Mouse (Mus musculus) heart, adult 8-10 months (tissue): ENCODE data around the gene Ak8. TPM values are rescaled to one million over a fixed set of nuclear protein-coding genes. Genes with fewer than 3 reads are reported as not detected.

ENCODE experiments used
- DNase-seq: peaks from one replicate; pipeline ENCODE4 v3.0.0; 2022; ENCODE audit warnings: low spot score
- total RNA-seq, 4 experiments: library from RNA; stranded (reverse); gene quantifications; 2 replicates each; pipeline ENCODE4 v1.2.4; 2022

Gene Ak8
- total RNA-seq, 4 experiments from 2014 or later = 0.26 TPM; not detected in 3

DNA sequence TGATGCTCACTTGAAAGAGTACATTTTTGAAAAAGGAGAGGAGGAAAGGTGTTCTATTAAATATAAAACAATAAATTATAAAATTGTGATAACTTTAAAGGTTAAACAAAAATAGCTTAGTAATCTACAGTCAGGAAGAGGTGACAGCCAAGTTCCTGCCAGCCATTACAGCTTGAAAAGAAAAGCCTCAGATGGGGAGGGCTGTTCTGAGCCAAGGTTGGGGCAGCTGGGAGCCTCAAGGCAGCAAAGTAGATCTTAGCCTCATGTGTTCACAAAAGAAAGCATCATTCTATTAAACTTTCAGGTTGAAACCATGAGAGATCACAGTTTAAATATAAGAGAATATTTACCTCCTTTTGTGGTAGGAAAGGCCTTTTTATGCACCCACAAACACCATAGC, 30.7 kb downstream of the Ak8 start:
- no peak for DNase-seq

DNA sequence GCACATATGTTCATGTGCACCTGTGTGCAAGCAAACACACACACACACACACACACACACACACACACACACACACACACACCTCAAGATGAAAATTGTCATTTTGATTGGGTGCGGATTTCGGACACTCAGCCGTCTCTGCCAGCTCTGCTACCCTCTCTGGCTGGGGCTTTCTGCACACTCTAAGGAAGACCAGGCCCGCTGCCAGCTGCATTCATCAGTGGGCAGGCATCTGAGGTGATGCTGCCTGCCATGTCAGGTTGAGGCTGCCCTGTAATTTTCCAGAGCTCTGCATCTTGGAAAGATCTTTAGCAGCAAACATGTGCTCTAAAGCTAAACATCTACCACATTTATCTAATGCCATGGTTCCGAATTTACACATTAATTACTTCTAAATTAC, 37.1 kb downstream of the Ak8 start:
- no peak for DNase-seq

DNA sequence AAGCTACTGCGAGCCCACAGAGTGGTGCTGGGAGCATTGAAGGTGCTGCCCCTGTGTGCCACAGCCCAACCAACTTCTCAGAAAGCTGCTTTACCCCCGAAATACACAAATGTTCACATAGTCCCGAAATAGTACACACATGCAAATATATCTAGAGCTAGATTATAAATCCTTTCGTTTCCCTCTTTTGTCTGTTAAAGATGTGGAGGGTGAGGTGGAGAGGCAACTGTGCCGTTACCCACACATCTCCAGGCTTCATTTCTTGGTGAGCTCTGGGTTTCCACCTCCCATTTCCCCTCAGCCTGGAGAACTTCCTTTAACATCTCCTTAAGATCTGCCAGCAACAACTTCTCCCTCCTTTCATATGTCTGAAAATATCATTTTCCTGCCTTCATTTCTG, 40.2 kb downstream of the Ak8 start:
- DNase-seq = no peak

DNA sequence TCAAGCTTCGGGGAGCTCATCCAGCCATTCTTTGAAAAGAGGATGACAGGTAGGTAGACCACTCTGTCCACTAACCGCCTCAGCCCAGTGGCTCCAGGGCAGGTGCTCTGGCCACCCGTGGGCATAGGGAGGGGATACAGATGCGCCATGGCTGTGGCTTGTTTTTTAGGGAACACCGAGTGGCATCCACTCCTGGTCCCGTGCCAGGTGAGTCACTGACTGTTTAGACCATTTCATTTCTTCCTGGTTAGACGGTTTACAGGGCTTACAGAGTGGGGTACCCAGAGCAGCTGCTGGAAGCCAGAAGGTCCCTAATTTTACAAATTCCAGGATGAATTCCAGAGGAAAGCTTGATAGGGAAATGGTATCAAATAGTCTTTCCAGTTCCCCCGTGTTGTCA, 42.7 kb downstream of the Ak8 start:
- no peak for DNase-seq

DNA sequence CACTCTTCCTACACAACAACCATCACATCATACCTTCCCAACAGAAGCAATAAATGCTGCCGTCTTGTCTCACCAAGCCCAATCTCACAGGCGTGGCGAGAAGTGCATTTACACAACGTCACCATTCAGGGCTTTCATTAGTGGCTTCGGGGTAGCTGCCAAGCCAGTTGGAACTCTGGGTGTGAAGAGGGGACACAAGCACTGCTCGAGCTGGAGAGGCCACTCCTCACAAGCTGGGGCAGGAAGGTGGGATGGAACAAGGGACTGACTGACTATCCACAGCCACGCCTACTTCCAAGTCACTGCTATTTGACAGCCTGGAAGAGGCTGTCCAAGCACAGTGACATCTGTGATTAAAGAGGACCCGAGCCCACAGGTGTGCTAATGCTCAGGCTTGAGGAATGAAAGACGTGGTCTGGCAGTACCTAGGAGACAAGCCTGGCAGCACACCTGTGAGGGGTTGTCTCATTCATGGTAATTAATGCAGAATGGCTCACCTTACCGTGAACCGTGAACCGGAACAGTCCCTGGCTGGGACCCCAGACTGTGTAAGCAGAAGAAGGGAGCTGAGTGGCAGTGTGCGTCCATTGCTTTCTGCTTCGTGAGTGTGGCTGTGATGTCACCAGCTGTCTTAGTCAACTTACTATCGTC, 46.8 kb downstream of the Ak8 start:
- DNase-seq = no peak

DNA sequence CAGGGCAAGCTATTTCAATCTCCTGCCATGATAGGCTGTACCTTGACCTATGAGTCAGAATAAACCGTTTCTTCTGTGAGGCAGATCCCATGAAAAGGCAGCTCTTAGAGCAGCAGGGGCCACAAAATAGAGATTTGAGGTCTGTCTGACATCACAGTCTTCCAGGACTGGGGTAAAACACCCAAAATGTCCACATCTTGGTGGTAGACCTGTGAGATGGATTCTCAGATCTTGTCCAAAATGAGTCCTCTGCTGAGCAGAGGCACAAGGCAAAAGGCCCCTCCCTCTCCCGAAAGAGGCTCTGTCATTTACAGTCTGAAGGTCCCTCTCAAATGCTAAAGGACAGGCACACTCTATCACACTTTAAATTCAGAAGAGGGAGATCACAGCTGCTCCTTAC, 47.7 kb downstream of the Ak8 start:
- no peak for DNase-seq

DNA sequence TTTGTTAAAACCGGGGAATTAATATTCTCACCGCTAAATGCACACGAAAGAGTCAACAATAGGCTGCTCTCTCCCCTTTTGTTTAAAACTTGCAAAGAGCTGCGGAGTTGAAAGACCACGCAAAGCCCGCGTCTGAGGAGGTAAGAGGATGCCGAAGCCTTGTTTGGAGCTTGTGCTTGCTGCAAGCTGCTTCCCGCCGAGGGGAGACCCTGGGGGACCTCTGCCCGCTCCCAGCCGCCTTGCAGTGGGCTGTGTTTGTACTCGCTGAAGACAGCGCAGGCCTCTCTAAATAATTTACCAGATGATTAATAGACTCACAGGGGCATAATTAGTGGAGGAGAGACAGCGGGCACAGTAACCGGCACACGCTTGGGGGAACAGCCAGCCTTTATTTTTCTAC, 51.2 kb downstream of the Ak8 start:
- no peak for DNase-seq

DNA sequence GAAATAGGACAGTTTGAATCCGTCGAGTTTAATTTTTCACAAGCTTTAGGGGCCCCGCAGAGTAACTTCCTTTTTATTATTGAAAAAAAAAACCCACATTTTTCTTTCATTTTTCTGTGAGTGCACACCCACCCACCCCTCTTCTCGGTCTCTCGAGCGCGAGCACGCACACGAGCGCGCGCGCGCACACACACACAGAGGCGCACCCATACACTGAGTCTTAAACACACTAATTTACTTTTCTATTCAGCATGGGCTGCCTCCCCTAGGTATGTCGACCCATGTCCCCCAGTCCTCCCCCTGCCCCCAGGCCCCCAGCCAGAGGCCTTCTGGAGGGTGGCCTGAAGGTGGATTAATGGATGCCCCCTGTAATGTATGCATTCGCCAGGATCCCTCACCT, 51.7 kb downstream of the Ak8 start:
- DNase-seq = no peak

DNA sequence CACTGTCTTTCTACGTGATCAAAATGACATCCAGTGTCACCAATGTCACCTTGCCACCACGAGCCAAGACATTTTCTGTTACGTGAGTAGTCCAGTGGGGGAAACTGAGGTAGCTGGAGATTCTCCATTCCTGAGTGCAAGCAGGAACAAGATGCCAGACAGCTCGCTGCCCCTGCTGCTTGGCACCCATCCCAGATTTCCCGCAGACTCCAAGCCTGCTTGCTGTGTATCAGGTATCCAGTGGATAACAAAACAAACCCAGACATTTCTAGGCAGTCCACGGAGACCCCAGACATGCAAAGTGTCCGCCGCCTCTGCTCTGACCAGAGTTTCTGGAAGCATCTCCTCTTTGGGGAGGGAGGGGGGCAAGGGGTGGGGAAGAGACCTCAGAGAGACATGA, 52.4 kb downstream of the Ak8 start:
- DNase-seq = no peak

DNA sequence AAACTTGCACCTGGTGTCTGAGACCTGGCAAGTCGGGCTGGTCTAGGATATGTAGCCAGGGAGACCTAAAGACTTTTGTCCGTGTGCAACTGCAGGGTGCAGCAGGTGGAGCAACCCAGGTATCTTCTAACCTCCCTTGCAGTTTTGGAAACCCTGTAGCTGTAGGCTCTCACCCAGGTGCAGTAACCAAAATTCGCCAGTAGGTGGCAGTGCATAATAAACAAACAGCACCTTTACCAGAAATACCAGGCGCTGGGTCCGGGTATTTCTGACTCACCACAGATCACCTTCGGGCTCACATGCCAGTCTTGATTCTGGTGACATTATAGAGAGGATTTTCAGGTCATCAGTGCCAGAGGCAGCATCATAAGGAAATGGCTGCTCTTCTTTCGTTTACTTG, 55.5 kb downstream of the Ak8 start:
- peak; percentile 78 for DNase-seq

DNA sequence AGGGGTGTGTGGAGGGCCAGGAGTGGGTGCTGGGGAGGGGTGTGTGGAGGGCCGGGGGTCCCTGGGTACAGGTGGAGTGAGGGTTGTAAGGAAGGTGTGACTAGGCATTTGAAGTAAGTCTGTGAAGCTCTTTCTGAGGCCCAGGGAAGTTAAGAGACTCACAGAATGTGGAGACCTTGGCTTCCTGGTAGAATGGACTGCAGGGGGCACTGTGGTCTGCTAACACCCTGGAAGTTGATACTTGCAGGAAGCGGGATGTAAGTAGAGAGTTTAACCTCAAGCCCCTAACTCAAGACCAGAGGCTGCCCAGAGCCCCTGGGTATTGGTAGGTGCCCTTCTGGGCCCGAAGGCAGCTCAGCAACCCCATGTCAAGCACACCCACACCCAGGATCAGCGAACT, 56.2 kb downstream of the Ak8 start:
- DNase-seq = peak; percentile 19

DNA sequence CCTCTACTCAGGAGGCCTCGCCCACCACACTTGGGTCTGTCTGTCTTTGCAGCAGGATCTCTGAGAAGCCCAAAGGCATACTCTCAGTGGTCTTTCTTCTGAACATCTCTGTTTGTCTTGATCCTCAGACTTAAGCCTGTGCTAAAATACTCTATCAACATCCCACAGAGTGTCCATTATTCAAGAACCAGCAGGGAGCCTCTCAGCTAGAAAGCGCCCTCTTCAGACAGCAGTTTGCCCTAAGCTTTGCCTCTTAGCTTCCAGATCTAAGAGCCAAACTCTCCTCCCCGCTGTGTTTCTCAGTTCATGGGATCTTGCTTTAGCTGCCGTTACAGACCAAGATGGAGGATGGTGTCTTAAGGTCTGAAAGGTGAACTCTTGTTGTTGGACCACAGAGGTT, 59.5 kb downstream of the Ak8 start:
- DNase-seq = no peak

DNA sequence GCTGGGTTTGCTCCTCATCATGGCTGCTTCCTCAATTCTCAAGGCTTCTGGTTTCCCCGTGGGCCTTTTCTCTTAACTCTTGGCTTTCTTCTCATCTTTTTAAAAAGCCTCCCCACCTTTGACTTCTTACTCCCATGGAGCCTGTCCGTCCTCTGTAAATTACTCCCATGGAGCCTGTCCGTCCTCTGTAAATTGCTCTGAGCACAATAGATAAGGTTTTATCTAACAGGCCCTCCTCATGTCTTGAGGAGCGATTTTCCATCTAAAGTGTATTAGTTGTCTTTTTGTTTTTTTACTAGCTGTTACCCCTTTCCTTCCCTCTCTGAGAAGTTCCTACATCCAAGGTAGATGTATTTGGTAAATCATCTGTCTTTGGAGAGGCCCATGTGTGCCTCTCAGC, 66.6 kb downstream of the Ak8 start:
- no peak for DNase-seq

DNA sequence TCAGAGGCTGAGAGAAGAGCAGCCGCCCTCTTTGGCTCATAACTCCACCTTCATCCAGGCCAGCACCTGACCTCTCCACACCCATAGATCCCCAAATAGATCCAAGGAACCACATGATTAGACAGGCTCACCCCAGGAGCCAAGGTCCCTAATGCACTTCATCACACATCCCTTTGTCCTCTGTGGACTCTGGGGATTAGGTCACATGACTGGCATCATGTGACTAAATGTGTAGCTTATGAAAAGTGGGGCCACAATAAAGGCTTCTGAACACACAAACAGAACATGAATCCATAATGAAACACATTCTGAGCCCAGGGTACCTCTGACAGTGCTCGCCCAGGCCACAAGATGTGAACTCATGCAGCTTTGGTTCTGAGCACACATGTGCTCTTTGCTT, 67.1 kb downstream of the Ak8 start:
- DNase-seq = no peak

DNA sequence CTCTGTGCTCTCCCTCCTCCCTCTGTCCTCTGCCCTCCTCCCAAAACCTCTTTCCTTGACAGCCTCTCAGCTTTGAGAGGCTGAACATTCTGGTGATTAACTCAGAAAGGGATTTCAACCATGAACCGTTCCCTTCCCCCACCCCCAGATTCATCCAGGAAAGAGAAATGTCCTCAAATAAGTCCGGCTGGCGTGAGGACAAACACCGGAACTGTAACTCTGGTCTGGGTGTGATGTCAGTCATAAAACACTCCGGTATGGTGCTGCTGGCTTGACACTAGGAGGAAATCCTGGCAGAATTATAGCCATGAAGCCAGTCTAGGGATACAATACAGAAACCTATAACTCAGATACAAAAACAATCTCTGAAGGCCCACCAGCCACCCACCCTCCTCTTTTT, 70.7 kb downstream of the Ak8 start:
- DNase-seq = peak; percentile 7

DNA sequence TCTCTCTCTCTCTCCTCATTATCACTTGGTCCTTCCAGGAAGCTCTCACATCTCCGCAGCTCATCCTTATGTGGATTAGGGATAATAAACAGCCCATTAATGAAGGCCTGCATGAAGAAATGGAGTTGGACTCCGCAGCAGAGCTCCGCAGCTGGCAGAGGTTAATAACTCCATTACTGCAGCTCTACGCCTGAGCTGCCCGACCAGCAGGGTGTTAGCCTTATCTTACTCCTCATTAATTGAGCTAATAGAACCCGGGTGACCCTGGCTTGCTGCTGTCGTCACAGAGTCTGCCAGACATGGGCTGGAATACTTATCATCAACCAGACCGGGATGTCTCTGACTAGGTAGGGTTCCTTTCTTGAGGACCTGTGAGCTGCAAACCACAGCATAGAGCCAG, 74.1 kb downstream of the Ak8 start:
- no peak for DNase-seq

DNA sequence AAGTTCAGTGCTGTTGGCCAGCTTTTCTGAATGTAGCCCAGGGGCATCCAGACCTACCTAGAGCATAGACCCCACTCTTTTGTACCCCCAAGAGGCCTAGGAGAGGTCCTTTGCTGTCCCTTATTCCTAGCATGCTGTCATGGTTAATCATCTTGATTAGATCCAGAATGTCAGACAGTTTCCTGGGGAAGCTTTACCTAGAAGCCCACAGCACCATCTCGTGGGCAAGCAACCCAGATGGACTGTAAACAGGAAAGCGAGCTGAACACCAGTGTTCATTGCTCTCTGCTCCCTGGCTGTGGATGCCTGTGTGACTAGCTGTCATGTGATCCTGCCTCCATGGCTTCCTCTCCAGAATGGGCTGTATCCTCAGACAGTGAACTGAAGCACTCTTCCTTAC, 76.8 kb downstream of the Ak8 start:
- DNase-seq = no peak

DNA sequence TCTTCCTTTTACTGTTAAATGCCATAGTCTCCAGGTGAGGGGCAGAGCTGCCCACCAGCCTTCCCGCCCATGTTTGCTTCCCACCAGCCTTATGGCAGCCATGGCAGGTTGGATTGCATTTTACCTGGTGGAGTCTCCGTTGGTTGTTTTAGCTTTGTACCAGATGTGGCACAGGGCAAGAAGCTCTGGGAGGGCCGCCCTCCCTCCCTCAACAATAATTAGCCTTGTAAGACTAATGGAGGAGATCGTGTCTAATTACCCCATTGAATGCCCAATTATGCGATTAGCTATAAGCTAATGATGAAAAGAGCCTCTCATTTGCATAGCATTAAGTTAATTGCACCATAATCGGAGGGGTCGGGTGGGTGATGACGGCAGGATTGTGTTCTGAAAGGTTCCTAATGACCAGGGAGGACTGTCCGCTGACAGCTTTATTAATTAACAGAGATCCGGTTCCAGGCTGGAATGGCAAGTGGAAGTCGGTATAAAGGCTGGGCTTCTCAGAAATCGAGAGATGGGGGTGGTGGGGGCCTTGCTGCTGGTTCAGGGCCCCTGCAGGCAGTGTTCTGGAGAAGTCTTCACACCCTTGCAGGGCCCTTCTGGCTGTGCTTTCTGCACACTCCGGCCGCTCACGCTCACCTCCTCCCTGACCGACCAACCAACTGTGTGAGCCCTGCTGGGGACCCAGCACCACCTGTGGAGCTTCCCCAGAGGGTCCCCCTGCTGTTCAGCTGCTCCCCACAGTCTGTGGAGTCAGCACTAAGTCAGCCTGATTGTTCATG, 80.2 kb downstream of the Ak8 start:
- no peak for DNase-seq

DNA sequence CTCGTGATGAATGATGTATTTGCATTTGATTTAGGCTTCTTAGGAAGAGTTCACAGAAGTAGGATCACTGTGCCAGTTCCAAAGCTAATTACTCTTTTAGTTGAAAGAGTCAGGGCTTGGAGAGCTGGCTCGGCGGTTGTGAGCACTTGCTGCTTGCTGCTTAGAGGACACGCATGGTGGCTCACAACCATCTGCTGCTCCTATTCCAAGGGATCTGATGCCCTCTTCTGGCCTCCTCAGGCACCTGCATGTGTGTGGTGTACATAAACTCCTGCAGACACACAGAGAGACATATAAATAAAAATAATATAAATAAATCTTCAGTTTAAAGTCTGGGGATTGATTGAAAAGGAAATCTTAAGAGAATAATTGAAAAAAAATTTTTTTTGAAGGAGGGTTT, 81.3 kb downstream of the Ak8 start:
- no peak for DNase-seq

DNA sequence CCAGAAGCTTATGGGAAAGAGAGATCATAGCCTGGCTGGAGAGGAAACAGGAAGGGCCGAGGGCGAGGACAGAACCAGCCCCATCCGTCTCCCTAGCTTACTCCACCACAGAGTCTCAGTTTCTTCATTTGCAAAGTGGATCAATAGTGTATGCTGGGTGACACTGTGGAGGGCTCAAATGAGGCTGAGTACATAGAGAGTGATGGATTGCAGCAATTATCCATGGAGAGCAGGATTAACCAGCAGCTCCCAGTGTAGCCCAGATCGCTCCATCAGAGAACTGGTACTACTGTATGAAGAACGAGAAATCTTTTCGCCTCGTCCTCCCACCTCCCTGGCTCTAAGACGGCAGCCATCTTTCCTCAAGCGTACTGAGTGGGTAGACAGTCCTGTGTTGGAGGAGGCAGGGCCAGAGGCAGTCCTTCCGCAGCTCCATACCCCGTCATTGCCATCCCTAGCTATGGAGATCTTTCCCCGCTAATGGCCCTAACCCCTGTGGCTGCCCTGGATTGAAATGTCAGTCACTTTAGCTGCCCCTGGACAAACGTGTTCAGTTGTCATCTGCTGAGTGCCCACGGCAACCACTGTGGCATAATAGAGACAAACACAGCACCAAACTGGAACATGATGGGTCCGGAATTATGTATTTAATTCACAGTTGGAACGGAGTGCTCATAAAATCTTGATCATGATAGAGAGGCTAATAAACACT, 86.5 kb downstream of the Ak8 start:
- DNase-seq = no peak

DNA sequence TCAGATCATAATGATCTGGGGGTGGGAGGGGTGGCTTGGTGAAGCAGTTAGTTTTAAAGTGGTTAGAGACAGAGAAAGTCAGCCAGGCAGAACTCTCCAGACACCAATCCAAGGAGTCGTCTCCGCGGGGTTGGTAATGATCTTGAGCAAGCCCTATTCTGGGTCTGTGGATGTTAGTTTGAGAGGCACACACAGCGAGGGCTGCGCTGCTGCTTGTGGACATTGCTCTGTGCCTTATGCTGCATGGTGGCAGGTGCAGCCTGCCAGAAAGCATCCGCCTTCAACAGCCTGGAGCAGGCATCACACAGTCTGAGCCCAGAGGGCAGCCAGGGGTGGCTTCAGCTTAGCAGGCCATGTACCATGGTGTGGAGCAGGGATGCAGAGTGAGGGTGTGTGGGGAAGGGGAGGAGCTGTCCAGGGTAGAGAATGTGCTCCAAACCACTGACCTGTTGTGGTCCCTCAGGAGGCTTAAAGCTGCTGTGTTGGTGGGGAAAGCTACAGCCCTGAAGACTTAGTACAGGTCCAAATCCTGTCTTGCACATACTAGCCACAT, 87.2 kb downstream of the Ak8 start:
- DNase-seq = no peak

DNA sequence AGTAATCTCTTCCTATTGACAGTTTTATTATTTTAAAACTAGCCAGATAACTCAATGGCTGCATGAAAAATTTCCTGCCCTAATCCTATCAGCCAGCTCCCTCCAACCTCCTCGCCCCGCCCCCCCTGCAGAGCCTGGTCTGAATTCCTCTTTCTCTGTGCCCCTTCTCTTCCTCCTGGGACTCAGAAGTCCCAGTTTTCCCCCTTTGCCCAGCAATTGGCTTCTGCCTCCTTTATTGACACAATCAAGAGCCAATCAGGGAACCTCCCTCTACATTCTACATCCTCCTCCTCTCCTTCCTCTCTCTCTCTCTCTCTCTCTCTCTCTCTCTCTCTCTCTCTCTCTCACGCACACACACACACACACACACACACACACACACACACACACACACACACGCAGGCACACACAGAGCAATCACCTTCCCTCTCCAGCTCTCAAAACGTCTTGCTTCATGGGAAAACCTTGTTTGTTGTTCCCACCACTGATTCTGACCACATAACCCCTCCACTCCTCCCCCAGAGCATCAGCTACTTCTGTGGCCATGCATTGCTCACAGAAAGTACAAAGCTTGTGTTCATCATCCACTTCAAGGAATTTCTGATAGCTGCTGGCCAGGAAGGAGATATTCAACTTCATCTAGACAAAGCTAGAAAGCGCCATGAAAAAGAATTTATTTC, 93.1 kb downstream of the Ak8 start:
- peak; percentile 62 for DNase-seq
